Mouse (Mus musculus) frontal cortex, adult (tissue): ENCODE measurements around the gene Wap.
A peak's percentile ranks its signal among the peaks of the same experiment; 100 is the strongest.

Experiments
- ATAC-seq: cut with Nextera tagmentation; 2 replicates; pipeline ENCODE4 v1.9.2; 2017; ENCODE audit warnings: mild to moderate bottlenecking, moderate library complexity, mixed read lengths; ENCODE audit not compliant: low TSS enrichment

The Wap gene

DNA sequence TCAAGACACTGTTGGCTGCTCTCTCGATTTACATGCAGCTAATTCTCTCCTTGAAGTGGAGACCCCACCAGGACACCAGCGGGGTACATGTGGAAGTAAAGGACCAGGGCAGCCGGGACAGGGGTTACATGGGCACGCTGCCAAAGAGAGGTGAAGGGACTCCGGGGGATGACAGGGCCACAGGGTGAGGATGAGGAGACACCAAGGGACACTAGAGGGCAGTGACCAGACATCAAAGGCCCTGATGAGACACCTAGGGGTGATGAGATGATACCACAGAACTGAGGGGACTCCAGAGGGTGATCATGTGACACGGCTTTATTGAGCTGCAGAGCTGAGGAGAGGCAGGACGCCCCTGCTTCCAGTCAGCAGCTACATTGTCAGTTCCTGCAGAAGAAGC is 40.9 kb downstream of the Wap start:
- no peak for ATAC-seq

DNA sequence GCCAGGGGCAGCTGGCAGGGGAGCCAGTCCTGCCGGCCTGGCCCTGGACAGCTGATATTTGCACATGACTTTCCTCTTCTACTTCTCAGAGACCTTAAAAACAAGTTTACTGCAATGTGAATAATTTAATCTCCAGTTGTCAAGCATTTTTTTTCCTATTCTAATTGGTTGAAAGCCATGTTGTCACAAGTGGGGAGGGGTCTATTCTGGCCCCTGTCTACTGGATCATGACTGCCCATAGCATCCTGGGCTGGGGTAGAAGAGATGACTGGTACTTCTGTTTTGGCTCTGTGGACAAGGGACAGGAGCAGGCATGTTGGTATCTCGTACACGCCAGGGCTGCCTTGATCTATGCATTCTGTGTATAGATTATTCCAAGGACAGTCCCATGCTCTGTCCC is 41.8 kb downstream of the Wap start:
- no peak for ATAC-seq

DNA sequence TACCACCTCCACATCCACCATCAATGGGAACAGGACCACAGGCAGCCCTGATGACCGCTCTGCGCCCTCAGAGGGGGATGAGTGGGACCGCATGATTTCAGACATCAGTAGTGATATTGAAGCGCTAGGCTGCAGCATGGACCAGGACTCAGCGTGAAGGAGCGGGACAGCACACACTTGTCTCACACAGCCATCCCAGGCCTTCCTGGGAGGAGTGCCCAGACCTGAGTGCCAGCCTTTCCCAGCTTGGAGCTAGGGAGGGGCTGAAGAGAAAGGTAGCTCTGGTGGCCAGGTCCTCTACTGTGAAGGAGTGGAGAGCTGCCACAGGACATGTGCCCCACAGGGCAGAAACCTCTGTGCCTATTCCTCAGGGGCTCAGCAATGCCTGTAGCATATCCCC is 42.2 kb downstream of the Wap start:
- ATAC-seq, result no peak

DNA sequence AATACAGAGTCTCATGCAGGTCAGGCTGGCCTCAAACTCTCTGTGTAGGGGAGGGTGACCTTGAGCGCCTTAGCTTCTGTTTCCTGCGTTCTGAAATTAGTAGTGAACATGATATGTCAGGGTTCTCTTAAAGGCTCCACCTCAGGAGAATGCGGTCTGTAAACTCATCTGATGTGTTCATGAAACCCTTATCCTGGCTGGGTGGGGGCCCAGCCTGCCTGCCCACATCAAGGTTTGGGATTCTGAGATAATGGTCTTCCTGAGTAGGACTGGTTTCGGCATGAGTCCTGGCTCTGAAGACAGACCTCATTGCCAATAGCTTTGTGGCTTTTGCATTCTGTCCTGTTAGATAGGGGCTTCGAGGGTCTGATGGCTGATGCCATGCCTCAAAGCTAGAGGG is 43.1 kb downstream of the Wap start:
- no peak for ATAC-seq

DNA sequence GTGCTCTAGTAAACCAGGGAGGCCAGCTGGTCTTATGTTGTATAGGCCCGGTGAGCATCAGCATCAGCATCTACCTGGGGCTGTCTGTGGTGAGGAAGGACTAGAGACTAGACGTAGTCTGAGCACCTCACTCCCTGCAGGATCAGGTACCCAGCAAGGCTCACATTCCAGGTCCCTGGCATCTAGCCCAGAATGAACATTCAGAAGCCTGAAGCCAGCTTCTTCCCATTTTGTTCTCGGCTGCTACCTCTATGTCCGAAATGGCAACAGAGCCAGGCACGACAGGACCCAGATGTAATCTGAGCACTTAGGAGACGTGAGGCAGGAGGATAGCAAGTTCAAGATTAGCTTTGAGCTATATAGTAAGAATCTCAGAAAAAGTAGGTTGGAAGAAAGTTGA is 43.6 kb downstream of the Wap start:
- no peak for ATAC-seq

DNA sequence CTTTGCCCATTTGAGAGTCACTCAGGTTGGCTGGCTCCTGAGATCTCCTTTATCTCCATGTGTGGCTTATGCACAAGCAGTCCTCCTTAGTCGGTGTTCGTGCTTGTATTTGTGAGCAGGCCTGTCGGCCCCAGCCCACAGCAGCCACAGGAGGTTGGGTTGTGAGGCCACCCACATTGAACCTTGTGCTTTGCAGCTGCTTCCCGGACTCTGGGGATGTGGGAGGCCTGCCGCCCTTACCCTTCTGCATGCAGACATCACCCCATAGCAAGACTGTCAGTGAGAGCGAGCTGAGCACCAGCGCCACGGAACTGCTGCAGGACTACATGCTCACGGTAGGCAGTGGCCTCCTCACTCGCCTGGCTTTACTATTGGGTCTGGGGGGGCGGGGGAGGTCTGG is 45.0 kb downstream of the Wap start:
- ATAC-seq, result no peak

DNA sequence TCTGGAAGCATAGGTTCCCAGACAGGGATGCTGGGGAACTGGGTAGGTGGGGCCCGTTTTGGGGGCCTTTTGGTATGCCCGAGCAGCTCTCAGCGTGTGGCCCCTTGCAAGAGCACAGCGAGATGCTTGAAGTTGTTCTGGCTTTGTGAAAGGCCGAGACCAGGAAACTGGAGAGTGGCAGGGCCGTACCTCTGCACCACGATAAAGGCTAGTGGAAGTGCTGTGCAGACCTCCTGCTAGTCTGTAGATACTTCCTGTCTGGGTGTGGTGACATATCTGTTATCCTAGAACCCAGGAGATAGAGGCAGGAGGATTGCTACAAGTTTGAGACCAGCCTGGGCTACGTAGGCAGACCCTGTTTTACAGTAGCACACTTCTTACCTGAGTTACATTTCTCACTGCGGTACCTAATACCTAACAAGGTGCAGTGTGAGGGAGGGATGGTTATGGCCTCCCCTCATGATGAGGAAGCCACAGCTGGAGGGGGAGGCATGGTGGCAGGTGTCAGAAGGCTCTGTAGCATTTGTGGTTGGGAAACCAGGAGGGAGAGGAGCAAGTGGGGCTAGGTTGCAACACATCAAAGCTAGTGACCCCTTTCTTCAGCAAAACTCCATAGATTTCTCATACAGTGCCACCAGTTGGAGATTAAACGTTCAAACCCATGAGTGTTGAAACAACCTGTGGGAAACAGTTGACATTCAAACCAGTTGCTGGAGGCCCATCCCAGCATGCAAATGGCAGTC is 47.3 kb downstream of the Wap start:
- ATAC-seq, result no peak

DNA sequence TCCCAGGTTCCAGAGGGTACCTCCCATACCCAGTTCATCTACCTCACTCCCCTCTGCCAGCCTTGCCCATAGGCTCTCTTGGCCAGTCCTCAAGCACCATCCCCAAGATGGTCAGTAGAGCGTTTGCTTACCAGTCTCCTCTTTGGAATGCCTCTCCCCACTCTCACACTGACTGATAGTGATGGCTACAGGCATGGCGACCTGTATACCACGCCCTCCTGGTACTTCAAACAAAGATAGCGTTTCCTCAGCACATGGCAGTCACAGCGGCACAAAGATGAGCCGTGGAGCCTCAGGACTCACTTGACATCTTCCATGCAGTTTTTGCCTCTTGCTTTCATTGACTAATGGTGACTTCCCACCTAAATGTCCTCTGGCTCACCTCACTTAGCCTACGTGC is 48.6 kb downstream of the Wap start:
- no peak for ATAC-seq

DNA sequence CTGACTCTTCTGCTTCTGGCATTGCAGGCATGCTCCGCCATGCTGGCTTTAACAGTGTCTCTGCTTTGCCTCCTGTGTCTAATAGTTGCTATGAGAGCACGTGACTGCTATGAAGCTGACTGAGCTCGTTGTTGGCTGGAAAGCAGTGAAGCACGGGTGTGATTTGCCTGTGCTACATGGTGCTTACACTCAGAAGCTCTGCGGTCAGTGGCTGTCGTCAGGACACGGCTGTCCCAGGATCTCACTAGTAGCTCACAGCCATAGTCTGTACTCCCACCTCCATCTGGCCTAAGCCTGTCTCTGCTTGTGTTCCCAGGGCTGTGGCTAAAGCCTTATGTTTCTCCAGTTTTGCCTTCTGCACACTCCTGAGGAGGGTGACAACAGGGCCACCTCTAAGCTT is 50.1 kb downstream of the Wap start:
- peak; percentile 62 for ATAC-seq

DNA sequence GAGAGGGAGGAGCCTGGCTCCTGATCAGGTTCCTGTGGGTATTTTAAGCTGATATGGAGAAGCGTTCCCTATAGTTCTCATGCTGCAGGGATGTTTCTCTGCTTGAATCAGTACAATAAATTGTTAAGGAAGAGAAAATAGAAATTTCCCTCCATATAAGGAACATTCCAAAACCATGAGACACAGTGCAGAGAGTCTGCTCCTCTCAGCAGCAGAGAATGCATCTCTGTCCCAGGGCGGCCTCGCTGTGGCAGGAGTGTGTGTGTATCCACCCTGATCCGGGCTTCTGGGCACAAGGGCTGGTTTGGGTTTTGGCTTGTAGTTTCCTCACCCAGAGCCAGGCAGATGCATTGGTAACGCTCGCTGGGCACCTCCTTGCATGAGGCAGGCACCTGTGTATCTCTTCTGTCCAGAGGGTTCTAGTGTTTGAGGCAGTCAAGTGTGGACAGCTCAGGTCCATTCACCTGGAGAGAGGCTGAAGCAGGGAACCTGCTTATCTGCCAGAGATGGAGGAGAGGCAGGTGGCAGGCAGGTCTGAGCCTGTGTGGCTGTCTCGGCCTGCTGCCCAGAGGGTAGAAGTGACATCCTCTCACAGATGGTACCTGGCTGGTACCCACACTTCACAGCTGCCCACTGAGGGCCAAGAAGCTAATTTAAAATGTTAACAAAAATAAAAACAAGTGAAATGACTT is 51.0 kb downstream of the Wap start:
- ATAC-seq, result peak; percentile 15; the same call in 1 of the 2 replicates

DNA sequence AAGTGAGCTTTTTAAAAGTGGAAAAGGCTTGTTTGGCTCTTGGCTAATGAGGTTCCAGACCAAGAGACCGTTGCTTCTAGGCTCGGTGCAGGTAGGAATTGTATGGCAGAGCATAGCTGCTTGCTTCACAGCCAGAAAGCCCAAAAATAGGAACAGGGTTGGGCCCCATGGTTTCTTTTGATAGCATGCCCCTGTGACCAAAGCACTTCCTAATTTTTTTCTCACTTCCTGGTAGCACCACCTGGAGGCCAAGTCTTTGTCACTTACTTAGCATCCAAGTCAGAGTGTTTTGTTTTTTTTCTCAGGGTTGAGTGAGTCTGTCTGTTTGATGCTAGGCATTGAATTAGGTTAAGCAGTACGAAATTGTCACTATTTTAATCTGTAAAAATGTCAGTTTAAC is 51.8 kb downstream of the Wap start:
- peak; percentile 13; the same call in 1 of the 2 replicates for ATAC-seq

DNA sequence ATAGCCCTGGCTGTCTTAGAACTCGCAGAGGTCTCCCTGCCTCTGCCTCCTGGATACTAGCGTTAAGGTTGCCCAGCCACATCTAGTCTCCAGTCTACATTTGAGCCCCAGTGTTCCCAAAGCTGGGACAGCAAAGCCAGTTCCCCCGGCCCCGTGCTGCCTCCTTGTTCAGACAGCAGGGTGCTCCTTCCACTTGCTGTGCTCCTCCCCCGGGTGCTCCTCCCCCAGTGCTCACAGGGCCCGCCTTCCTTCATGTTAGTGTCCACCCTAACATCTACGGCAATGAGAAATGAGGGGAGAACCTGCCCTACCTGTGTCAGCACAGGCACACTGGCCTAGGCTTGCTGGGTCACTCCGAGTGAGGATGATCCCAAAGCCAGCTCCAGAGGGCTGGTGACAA is 52.7 kb downstream of the Wap start:
- ATAC-seq, result no peak
